Mouse (Mus musculus) lung, adult 2 months (tissue): ENCODE results near the gene Sstr1. TPM values are rescaled to one million over a fixed set of nuclear protein-coding genes. Genes with fewer than 3 reads are reported as not detected.

ENCODE experiments used
- DNase-seq: peaks from one replicate; pipeline ENCODE4 v3.0.0; 2022
- H3K4me1 ChIP-seq: fragments of 200-500 bp; 2 replicates; pipeline ENCODE4 v1.6.1; 2011; ENCODE audit warnings: low read length; ENCODE audit not compliant: control insufficient read depth, insufficient read depth
- H3K4me3 ChIP-seq: fragments of 200-500 bp; replicated peaks from 2 replicates; pipeline ENCODE3; 2011; ENCODE audit warnings: low read depth, mild to moderate bottlenecking, control low read depth, low read length; ENCODE audit errors: extremely low read depth
- CTCF ChIP-seq: fragments of 200-500 bp; IDR thresholded peaks from 2 replicates; pipeline ENCODE4 v1.5.1; 2011; ENCODE audit warnings: mild to moderate bottlenecking, low read length, control low read depth; ENCODE audit not compliant: insufficient read depth
- POLR2A ChIP-seq: fragments of 200-500 bp; IDR thresholded peaks from 2 replicates; pipeline ENCODE4 v1.6.1; 2011; ENCODE audit warnings: low read depth, mild to moderate bottlenecking, control low read depth, low read length, borderline replicate concordance; ENCODE audit errors: extremely low read depth
- WGBS: fragments of 180-500 bp; shearing (Covaris S2); methylation state at CpG from one replicate; pipeline ENCODE4 v1.1.7; 2018; 5-methylcytosine and 5-hydroxymethylcytosine counted together
- polyA plus RNA-seq: library from polyadenylated mRNA; depleted of rRNA; stranded (reverse); fragments of >200 nt; gene quantifications from 2 replicates; pipeline ENCODE4 v1.2.3, GENCODE M21; 2012; rRNA removed

The Sstr1 gene
- 0.45 and 0.51 TPM in 2 replicates for polyA plus RNA-seq

DNA sequence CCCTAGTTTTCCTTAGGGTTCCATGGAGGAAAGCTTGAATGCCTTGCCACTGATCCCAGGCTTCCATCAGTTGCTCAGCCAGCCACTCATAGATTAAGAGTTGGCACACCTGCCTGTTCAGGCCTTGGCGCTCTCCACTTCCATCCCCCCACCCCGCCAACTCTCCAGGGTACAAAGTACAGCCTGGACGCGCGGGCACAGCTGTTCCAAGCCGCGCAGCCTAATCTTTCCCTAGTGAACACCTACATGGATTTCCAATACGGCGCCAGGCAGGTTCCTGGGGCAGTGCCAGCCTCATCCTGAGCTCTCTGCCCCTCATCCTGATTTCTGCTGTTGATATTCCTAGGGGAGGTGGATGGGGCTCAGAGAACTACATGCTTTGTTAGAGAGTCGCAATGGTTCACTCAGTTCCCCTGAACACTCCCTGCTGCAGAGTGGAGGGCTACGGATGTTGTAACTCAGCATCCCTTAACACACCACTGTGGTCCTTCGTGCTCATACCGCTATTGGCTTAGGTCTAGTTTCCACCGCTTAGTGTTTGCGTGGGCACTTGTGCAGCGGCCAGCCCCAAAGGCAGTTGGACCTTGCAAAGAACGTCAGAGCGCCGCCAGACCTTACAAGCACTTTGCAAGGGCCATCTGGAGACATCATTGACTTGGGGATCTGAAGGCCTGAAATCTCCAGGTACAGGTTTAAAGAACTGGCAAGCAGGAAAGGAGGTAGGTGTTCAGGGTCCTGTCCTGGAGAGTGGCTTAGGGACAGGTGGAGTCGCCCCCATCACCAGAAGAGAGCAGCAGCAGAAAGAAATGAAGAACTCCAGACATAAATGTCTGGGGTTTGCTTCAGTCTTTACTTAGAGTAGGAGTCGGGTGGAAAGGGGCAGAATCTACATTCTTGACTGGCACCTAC lies at the start of gene Sstr1:
Gene Sstr1 (plus strand): TSS at position 610 of the 909 bp plus-strand sequence.
- DNase-seq, result no peak
- Histone ChIP-seq H3K4me1 (peaks cover 6% of the 10 kb centered on the region; the same call in 1 of the 2 replicates), H3K4me3 (peak within 1 kb of the TSS; percentile 51)
- TF ChIP-seq CTCF (no peak), POLR2A (no peak)
- 44% methylated on average over 21 of the region's 21 CpGs for WGBS

DNA sequence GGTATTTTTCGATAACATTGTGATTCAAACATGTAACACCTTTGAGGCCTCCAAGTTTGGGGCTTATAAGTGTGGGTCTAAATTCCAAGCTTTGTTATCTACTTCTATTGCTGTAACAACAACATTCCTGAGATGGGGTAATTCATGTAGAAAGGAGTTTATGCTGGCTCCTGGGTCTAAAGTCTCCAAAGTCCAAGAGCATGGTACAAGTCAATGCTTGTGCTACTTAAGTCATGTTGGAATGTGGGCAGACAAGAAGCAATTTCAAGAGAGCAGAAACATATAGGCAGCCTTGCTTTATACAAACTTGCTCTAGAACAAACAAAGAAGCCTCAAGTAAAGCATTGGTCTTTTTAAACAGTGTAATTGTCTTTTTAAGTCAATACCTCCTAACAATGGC lies 12.8 kb upstream of the Sstr1 start:
- no peak overlapping the region for H3K4me3 ChIP-seq
- no peak for TF ChIP-seq POLR2A
- TF ChIP-seq CTCF, result no peak
- H3K4me1 ChIP-seq, result no peaks in the 10 kb centered on the region
- no peak for DNase-seq
- WGBS, result 85% methylated on average over 1 of the region's 1 CpGs

DNA sequence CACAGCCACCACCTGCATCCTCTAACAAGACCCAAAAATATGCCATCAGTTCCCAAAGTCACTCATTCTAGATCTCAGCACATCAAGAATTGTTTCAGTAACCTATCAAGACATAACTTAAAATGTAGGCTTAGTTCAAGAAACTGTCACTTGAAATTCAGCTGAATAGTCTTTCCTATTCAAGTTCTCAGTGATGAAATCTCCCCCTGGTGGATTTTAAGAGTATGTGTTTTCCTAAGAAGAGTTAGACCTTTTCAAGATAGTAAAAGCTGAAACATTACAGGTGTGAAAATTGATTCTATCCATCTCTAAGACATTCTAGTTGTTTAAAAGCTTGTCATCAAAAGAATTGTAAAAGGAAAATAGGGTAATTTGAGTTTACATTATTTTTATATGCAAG lies 10.4 kb upstream of the Sstr1 start:
- Histone ChIP-seq H3K4me1 (no peaks in the 10 kb centered on the region), H3K4me3 (no peak overlapping the region)
- TF ChIP-seq POLR2A (no peak), CTCF (0 out of 2 replicates have a peak, but pooled peaks have one; percentile 1)
- DNase-seq, result no peak

DNA sequence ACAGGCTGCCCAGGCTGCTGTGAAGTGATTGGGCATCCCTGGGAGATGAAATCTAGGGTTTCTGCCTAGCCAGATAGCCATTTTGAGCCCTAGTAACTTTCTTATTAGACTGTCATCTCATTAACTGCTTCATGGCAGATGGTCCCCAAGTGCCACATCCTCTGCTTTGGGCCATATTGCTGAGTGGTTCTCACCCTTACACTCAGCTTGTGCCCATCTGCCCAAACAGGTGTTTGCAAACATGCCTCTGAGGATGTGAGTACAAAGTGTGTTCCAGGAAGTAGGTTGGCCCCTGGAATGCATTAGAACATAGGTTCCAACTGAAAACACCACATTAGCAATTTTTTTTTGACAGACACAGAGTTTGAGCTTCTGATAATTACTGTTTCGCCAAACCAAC lies 3.6 kb upstream of the Sstr1 start:
- no peak overlapping the region for H3K4me3 ChIP-seq
- no peak for DNase-seq
- TF ChIP-seq CTCF, result no peak
- 98% methylated on average over 1 of the region's 1 CpGs for WGBS
- peaks cover 3% of the 10 kb centered on the region; the same call in 1 of the 2 replicates for H3K4me1 ChIP-seq

DNA sequence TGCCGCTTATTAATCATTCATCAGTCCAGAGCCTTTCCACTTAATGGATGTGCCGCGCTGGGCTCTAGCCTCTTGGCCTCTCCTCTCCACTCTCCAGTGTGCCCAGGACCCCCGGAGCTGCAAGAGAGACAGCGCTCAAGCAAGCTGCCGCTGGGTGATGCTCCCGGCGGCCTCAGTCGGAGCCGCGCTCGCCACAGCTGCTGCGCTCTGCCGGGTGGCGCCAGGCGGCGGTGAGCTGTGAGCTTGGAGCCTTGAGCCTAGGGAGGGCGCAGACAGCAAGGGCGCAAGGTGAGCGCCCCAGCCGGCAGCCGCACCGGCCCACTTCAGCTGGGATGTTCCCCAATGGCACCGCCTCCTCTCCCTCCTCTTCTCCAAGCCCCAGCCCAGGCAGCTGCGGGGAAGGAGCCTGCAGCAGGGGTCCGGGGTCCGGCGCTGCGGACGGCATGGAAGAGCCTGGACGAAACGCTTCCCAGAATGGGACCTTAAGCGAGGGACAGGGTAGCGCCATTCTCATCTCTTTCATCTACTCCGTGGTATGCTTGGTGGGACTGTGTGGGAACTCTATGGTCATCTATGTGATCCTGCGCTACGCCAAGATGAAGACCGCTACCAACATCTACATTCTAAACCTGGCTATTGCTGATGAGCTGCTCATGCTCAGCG lies 820 bp downstream of the Sstr1 start:
- WGBS, result 2% methylated on average over 39 of the region's 39 CpGs
- no peak for TF ChIP-seq CTCF
- no peak for TF ChIP-seq POLR2A
- Histone ChIP-seq H3K4me1 (peaks cover 6% of the 10 kb centered on the region; the same call in 1 of the 2 replicates), H3K4me3 (peak overlapping the region; percentile 51)
- DNase-seq, result peak; percentile 3

DNA sequence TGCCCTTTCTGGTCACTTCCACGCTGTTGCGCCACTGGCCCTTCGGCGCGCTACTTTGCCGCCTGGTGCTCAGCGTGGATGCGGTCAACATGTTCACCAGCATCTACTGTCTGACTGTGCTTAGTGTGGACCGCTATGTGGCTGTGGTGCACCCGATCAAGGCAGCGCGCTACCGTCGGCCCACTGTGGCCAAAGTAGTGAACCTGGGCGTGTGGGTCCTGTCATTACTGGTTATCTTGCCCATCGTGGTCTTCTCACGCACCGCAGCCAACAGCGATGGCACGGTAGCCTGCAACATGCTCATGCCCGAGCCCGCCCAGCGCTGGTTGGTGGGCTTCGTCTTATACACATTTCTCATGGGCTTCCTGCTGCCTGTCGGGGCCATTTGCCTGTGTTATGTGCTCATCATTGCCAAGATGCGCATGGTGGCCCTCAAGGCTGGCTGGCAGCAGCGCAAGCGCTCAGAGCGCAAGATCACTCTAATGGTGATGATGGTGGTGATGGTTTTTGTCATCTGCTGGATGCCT lies 1.4 kb downstream of the Sstr1 start:
- 4% methylated on average over 29 of the region's 29 CpGs for WGBS
- peak overlapping the region; percentile 53 for H3K4me3 ChIP-seq
- DNase-seq, result no peak
- peaks cover 6% of the 10 kb centered on the region; the same call in 1 of the 2 replicates for H3K4me1 ChIP-seq
- TF ChIP-seq CTCF, result no peak
- TF ChIP-seq POLR2A, result no peak

DNA sequence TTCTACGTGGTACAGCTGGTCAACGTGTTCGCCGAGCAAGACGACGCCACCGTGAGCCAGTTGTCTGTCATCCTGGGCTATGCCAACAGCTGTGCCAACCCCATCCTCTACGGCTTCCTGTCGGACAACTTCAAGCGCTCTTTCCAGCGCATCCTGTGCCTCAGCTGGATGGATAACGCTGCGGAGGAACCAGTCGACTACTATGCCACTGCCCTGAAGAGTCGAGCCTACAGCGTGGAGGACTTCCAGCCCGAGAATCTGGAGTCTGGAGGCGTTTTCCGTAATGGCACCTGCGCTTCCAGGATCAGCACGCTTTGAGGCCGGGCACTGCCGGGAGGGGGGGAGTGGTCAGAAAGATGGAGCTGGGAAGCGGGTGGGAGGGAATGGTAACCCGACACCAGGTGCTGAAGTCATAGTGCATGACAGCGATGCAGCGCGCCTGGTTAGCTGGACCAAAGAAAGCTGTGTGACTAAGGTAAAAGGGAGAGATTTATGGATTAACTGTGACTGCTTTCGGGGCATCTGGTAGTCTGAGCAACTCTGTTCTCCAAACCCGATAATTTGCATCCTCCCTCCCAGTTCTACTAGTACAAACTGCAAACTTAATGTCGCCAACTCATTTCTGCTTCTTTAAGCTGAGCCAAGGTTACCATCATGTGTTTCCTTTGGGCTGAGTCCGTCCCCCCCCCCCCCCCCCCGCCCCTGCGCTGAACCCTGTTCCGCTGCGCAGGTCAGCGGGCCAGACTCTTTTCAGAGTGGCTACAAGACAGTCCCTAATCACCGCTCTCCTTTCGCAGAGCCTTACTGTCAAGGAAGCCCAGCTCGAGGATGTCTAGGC lies 2.1 kb downstream of the Sstr1 start:
- peak overlapping the region; percentile 53 for H3K4me3 ChIP-seq
- no peak for TF ChIP-seq POLR2A
- TF ChIP-seq CTCF, result no peak
- WGBS, result under 1% methylated on average over 40 of the region's 40 CpGs
- H3K4me1 ChIP-seq, result peaks cover 6% of the 10 kb centered on the region; the same call in 1 of the 2 replicates
- peak; percentile 10 for DNase-seq

DNA sequence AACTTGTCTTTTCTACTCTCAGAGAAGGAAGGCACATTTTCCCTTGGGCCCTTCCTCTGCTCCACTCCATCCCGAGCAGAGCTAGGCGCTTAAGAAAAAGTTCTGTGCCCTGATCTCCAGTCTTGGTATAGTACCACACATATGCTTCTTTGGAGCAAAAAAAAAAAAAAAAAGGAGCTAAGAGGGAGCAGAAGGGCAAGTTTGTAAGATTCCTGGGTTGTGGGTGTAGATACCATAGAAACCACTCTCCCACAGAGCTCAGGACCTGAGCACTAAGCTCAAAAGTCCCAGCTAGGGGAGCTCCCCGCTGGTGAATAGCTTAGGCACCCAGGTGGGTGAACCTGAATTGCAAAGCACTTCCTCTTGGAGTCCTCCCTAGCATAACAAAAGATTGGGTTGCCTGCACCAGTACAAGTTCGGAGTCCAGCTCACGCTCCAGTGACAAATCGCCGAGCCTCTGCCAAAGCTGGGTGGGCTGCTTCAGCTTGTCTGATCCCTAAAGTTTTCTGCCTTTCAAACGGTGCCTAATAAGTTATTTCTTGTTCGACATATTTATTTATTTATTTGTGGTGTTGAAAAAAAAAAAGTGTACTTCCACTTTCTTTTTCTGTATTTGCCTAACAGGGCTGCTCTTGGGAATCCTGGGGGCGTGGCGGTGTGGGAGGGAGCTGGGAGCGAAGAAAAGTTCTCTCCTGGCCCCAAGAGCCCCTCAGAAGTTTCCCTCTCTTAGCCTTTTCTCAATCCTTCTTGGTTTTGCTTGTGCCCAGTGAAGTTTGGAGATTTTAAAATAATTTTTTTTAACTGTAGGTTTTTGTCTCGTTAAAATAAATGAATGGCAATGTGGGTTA lies 2.9 kb downstream of the Sstr1 start:
- TF ChIP-seq CTCF, result no peak
- TF ChIP-seq POLR2A, result no peak
- 22% methylated on average over 13 of the region's 13 CpGs for WGBS
- Histone ChIP-seq H3K4me1 (peaks cover 6% of the 10 kb centered on the region; the same call in 1 of the 2 replicates), H3K4me3 (peak overlapping the region; percentile 62)
- DNase-seq, result peak; percentile 4
